Mouse (Mus musculus) embryonic fibroblast, embryonic 13.5 days (primary cell): ENCODE measurements around the gene Nasp. TPM values are rescaled to one million over a fixed set of nuclear protein-coding genes. Genes with fewer than 3 reads are reported as not detected.

Experiments
- H3K27ac ChIP-seq: 2 replicates; pipeline ENCODE4 v1.5.1; 2012; ENCODE audit warnings: low read length, control low read depth, inconsistent platforms; ENCODE audit not compliant: insufficient read depth
- H3K4me1 ChIP-seq: 2 replicates; pipeline ENCODE4 v1.6.1; 2011; ENCODE audit warnings: low read length; ENCODE audit not compliant: control insufficient read depth, insufficient read depth
- H3K4me3 ChIP-seq: 2 replicates; pipeline ENCODE4 v1.5.1; 2011; ENCODE audit warnings: mild to moderate bottlenecking, control low read depth, low read length; ENCODE audit not compliant: insufficient read depth
- CTCF ChIP-seq: IDR thresholded peaks from 2 replicates; pipeline ENCODE4 v1.5.1; 2011; ENCODE audit warnings: mild to moderate bottlenecking, control low read depth, low read length, moderate library complexity, borderline replicate concordance; ENCODE audit not compliant: insufficient read depth
- POLR2A ChIP-seq: IDR thresholded peaks from 2 replicates; pipeline ENCODE4 v1.6.1; 2011; ENCODE audit warnings: low read depth, mild to moderate bottlenecking, control low read depth, low read length, moderate library complexity
- polyA plus RNA-seq: library from polyadenylated mRNA; stranded (reverse); fragments of >200 nt; gene quantifications from 2 replicates; pipeline ENCODE4 v1.2.4, GENCODE M21; 2011; ENCODE audit warnings: low read depth; ENCODE audit not compliant: missing spikeins, insufficient read length

Nasp gene
- polyA plus RNA-seq, 1 experiment, result 95.4 TPM

- TF ChIP-seq CTCF (no peak), POLR2A (no peak)
- H3K4me1 ChIP-seq, result no peaks in the 10 kb centered on the region
- H3K27ac ChIP-seq, result no peak overlapping the region
- no peak overlapping the region for H3K4me3 ChIP-seq
Observed at GRCm38 (mm10) chr4:116657971-116658370, 30.2 kb upstream of the Nasp start.

GRCm38 (mm10) chr4:116655658-116656057 is 27.9 kb upstream of the Nasp start:
- no peak overlapping the region for H3K4me3 ChIP-seq
- no peak overlapping the region for H3K27ac ChIP-seq
- TF ChIP-seq POLR2A, result no peak
- no peak for TF ChIP-seq CTCF
- H3K4me1 ChIP-seq, result peaks cover 3% of the 10 kb centered on the region; the same call in 1 of the 2 replicates

- no peak for TF ChIP-seq POLR2A
- TF ChIP-seq CTCF, result no peak
- Histone ChIP-seq H3K4me1 (peaks cover 3% of the 10 kb centered on the region; the same call in 1 of the 2 replicates), H3K27ac (no peak overlapping the region), H3K4me3 (no peak overlapping the region)
Observed at GRCm38 (mm10) chr4:116655100-116655499, 27.4 kb upstream of the Nasp start.

- no peak for TF ChIP-seq CTCF
- no peak for TF ChIP-seq POLR2A
- Histone ChIP-seq H3K27ac (no peak overlapping the region), H3K4me1 (peaks cover 3% of the 10 kb centered on the region; the same call in 1 of the 2 replicates), H3K4me3 (no peak overlapping the region)
Observed at GRCm38 (mm10) chr4:116653228-116653627, 25.5 kb upstream of the Nasp start.

- peak overlapping the region; percentile 95; the same call in 1 of the 2 replicates for H3K4me3 ChIP-seq
- H3K4me1 ChIP-seq, result peaks cover 11% of the 10 kb centered on the region
- peak overlapping the region; percentile 67 for H3K27ac ChIP-seq
- TF ChIP-seq CTCF, result no peak
- TF ChIP-seq POLR2A, result no peak
Observed at GRCm38 (mm10) chr4:116651797-116652135, 24.0 kb upstream of the Nasp start.

- H3K4me3 ChIP-seq, result peak within 1 kb of the TSS; percentile 95
- H3K27ac ChIP-seq, result peak within 1 kb of the TSS; percentile 77
Observed at GRCm38 (mm10) chr4:116650924-116651796, 23.4 kb upstream of the Nasp start, which contains the start of gene Akr1a1. Gene Akr1a1, minus strand, starts transcription at chr4:116651680.

GRCm38 (mm10) chr4:116650365-116650764 is 22.6 kb upstream of the Nasp start:
- TF ChIP-seq CTCF (no peak), POLR2A (no peak)
- no peak overlapping the region for H3K27ac ChIP-seq

More at GRCm38 (mm10) chr4:116650924-116651796, 23.4 kb upstream of the Nasp start, which contains the start of gene Akr1a1:
- peaks cover 15% of the 10 kb centered on the region for H3K4me1 ChIP-seq
- TF ChIP-seq POLR2A (peak; percentile 81), CTCF (no peak)

GRCm38 (mm10) chr4:116649411-116649810 is 21.7 kb upstream of the Nasp start:
- Histone ChIP-seq H3K4me1 (peaks cover 15% of the 10 kb centered on the region), H3K4me3 (peak overlapping the region; percentile 95), H3K27ac (no peak overlapping the region)
- TF ChIP-seq CTCF (no peak), POLR2A (peak; percentile 12; the same call in 1 of the 2 replicates)

More at GRCm38 (mm10) chr4:116650365-116650764, 22.6 kb upstream of the Nasp start:
- Histone ChIP-seq H3K4me3 (peak overlapping the region; percentile 95), H3K4me1 (peaks cover 15% of the 10 kb centered on the region)

- H3K4me1 ChIP-seq, result peaks cover 12% of the 10 kb centered on the region
- no peak overlapping the region for H3K27ac ChIP-seq
- no peak overlapping the region for H3K4me3 ChIP-seq
- TF ChIP-seq CTCF, result no peak
- no peak for TF ChIP-seq POLR2A
Observed at GRCm38 (mm10) chr4:116645624-116646023, 17.9 kb upstream of the Nasp start.

GRCm38 (mm10) chr4:116644326-116644725 is 16.6 kb upstream of the Nasp start:
- no peak overlapping the region for H3K27ac ChIP-seq
- H3K4me1 ChIP-seq, result peaks cover 12% of the 10 kb centered on the region
- TF ChIP-seq POLR2A (no peak), CTCF (peak; percentile 53; the same call in 1 of the 2 replicates)
- no peak overlapping the region for H3K4me3 ChIP-seq
